Mouse (Mus musculus): ENCODE measurements at regions not wholly inside any gene's neighbourhood (a gene's known extent, or its start where the extent isn't known, plus 50 kb on each side); places are given as distances from the start of the nearest gene placed in this dataset.

GRCm38 (mm10) chr2:17882389-17882788, 114.4 kb downstream of the H2al2a start:
- H3K27me3 ChIP-seq (replicated peaks) = no peaks in the 10 kb centered on the region
- H3K4me1 ChIP-seq = no peaks in the 10 kb centered on the region
- no peaks in the 10 kb centered on the region for H3K36me3 ChIP-seq
- no peaks in the 10 kb centered on the region for H3K9me3 ChIP-seq
- 76% methylated on average over 12 of the region's 12 CpGs for WGBS
- H3K9ac ChIP-seq = no peak overlapping the region
- H3K27ac ChIP-seq = no peak overlapping the region
- no peak overlapping the region for H3K4me3 ChIP-seq (replicated peaks)
- H3K4me2 ChIP-seq = no peak overlapping the region
- no peak for ATAC-seq (ENCODE audit: insufficient read depth, low FRiP score, low read depth)

GRCm38 (mm10) chr2:17880800-17881717, 115.7 kb downstream of the H2al2a start:
- Histone ChIP-seq H3K27me3 (replicated peaks) (no peaks in the 10 kb centered on the region), H3K9me3 (no peaks in the 10 kb centered on the region), H3K27ac (no peak overlapping the region)

GRCm38 (mm10) chr2:17877901-17878300, 118.9 kb downstream of the H2al2a start:
- no peaks in the 10 kb centered on the region for H3K27me3 ChIP-seq (replicated peaks)
- 64% methylated on average over 1 of the region's 1 CpGs for WGBS
- H3K4me1 ChIP-seq = no peaks in the 10 kb centered on the region
- H3K9me3 ChIP-seq = no peaks in the 10 kb centered on the region
- no peak overlapping the region for H3K9ac ChIP-seq
- ATAC-seq (ENCODE audit: insufficient read depth, low FRiP score, low read depth) = no peak
- H3K27ac ChIP-seq = no peak overlapping the region
- no peak overlapping the region for H3K4me3 ChIP-seq (replicated peaks)
- H3K36me3 ChIP-seq = no peaks in the 10 kb centered on the region
- H3K4me2 ChIP-seq = no peak overlapping the region

More at GRCm38 (mm10) chr2:17880800-17881717, 115.7 kb downstream of the H2al2a start:
- H3K9ac ChIP-seq = no peak overlapping the region
- no peak overlapping the region for H3K4me2 ChIP-seq
- no peaks in the 10 kb centered on the region for H3K4me1 ChIP-seq
- no peaks in the 10 kb centered on the region for H3K36me3 ChIP-seq
- no peak for ATAC-seq (ENCODE audit: insufficient read depth, low FRiP score, low read depth)
- WGBS = 40% methylated on average over 11 of the region's 11 CpGs
- no peak overlapping the region for H3K4me3 ChIP-seq (replicated peaks)

- ATAC-seq (ENCODE audit: insufficient read depth, low FRiP score, low read depth) = no peak
- H3K4me3 ChIP-seq (replicated peaks) = no peak overlapping the region
- no peaks in the 10 kb centered on the region for H3K4me1 ChIP-seq
- no peaks in the 10 kb centered on the region for H3K36me3 ChIP-seq
- H3K27ac ChIP-seq = no peak overlapping the region
- H3K9me3 ChIP-seq = no peaks in the 10 kb centered on the region
- H3K4me2 ChIP-seq = no peak overlapping the region
- no peak overlapping the region for H3K9ac ChIP-seq
- WGBS = 88% methylated on average over 3 of the region's 3 CpGs
- no peaks in the 10 kb centered on the region for H3K27me3 ChIP-seq (replicated peaks)
These were observed 119.8 kb downstream of the H2al2a start for GRCm38 (mm10) chr2:17876942-17877341.

- ATAC-seq (ENCODE audit: insufficient read depth, low FRiP score, low read depth) = no peak
- H3K4me2 ChIP-seq = no peak overlapping the region
These were observed 120.6 kb downstream of the H2al2a start for GRCm38 (mm10) chr2:17876155-17876554.

GRCm38 (mm10) chr2:17870562-17870961, 126.2 kb downstream of the H2al2a start:
- 58% methylated on average over 2 of the region's 2 CpGs for WGBS
- H3K4me2 ChIP-seq = no peak overlapping the region
- no peaks in the 10 kb centered on the region for H3K27me3 ChIP-seq (replicated peaks)
- no peak overlapping the region for H3K4me3 ChIP-seq (replicated peaks)
- no peak overlapping the region for H3K27ac ChIP-seq
- H3K4me1 ChIP-seq = no peaks in the 10 kb centered on the region
- H3K9me3 ChIP-seq = no peaks in the 10 kb centered on the region
- no peaks in the 10 kb centered on the region for H3K36me3 ChIP-seq
- H3K9ac ChIP-seq = no peak overlapping the region
- ATAC-seq (ENCODE audit: insufficient read depth, low FRiP score, low read depth) = no peak

More at GRCm38 (mm10) chr2:17876155-17876554, 120.6 kb downstream of the H2al2a start:
- Histone ChIP-seq H3K27ac (no peak overlapping the region), H3K4me1 (no peaks in the 10 kb centered on the region), H3K27me3 (replicated peaks) (no peaks in the 10 kb centered on the region), H3K36me3 (no peaks in the 10 kb centered on the region), H3K9me3 (no peaks in the 10 kb centered on the region), H3K9ac (no peak overlapping the region), H3K4me3 (replicated peaks) (no peak overlapping the region)
- 83% methylated on average over 9 of the region's 9 CpGs for WGBS

- H3K9me3 ChIP-seq = no peaks in the 10 kb centered on the region
- H3K9ac ChIP-seq = no peak overlapping the region
- WGBS = 38% methylated on average over 9 of the region's 9 CpGs
- no peak overlapping the region for H3K4me2 ChIP-seq
- no peaks in the 10 kb centered on the region for H3K36me3 ChIP-seq
- no peak overlapping the region for H3K27ac ChIP-seq
- no peaks in the 10 kb centered on the region for H3K4me1 ChIP-seq
- no peak overlapping the region for H3K4me3 ChIP-seq (replicated peaks)
- ATAC-seq (ENCODE audit: insufficient read depth, low FRiP score, low read depth) = no peak
- no peaks in the 10 kb centered on the region for H3K27me3 ChIP-seq (replicated peaks)
These were observed 128.6 kb downstream of the H2al2a start for GRCm38 (mm10) chr2:17868145-17868544.

- Histone ChIP-seq H3K4me3 (replicated peaks) (no peak overlapping the region), H3K27ac (no peak overlapping the region), H3K36me3 (no peaks in the 10 kb centered on the region), H3K9me3 (no peaks in the 10 kb centered on the region), H3K9ac (no peak overlapping the region), H3K4me1 (no peaks in the 10 kb centered on the region), H3K27me3 (replicated peaks) (no peaks in the 10 kb centered on the region), H3K4me2 (no peak overlapping the region)
- ATAC-seq (ENCODE audit: insufficient read depth, low FRiP score, low read depth) = no peak
- WGBS = 62% methylated on average over 3 of the region's 3 CpGs
These were observed 129.4 kb downstream of the H2al2a start for GRCm38 (mm10) chr2:17867341-17867740.

- no peak for ATAC-seq (ENCODE audit: insufficient read depth, low FRiP score, low read depth)
- no peak overlapping the region for H3K27ac ChIP-seq
These were observed 130.7 kb upstream of the Nebl start for GRCm38 (mm10) chr2:17861765-17862495.

GRCm38 (mm10) chr2:17860922-17861559, 129.8 kb upstream of the Nebl start:
- no peaks in the 10 kb centered on the region for H3K4me1 ChIP-seq
- H3K36me3 ChIP-seq = no peaks in the 10 kb centered on the region
- no peak overlapping the region for H3K4me2 ChIP-seq
- H3K4me3 ChIP-seq (replicated peaks) = no peak overlapping the region
- H3K9me3 ChIP-seq = no peaks in the 10 kb centered on the region
- 32% methylated on average over 4 of the region's 4 CpGs for WGBS
- no peak overlapping the region for H3K9ac ChIP-seq
- H3K27me3 ChIP-seq (replicated peaks) = no peaks in the 10 kb centered on the region
- no peak for ATAC-seq (ENCODE audit: insufficient read depth, low FRiP score, low read depth)
- no peak overlapping the region for H3K27ac ChIP-seq

More at GRCm38 (mm10) chr2:17861765-17862495, 130.7 kb upstream of the Nebl start:
- no peaks in the 10 kb centered on the region for H3K36me3 ChIP-seq
- H3K27me3 ChIP-seq (replicated peaks) = no peaks in the 10 kb centered on the region
- 18% methylated on average over 10 of the region's 10 CpGs for WGBS
- no peak overlapping the region for H3K4me3 ChIP-seq (replicated peaks)
- H3K4me1 ChIP-seq = no peaks in the 10 kb centered on the region
- H3K4me2 ChIP-seq = peak overlapping the region; percentile 14; the same call in 1 of the 2 replicates
- H3K9me3 ChIP-seq = no peaks in the 10 kb centered on the region
- no peak overlapping the region for H3K9ac ChIP-seq

- Histone ChIP-seq H3K27ac (no peak overlapping the region), H3K27me3 (replicated peaks) (no peaks in the 10 kb centered on the region), H3K36me3 (no peaks in the 10 kb centered on the region), H3K9ac (no peak overlapping the region), H3K4me2 (no peak overlapping the region), H3K4me3 (replicated peaks) (no peak overlapping the region), H3K4me1 (no peaks in the 10 kb centered on the region), H3K9me3 (no peaks in the 10 kb centered on the region)
- 93% methylated on average over 8 of the region's 8 CpGs for WGBS
- ATAC-seq (ENCODE audit: insufficient read depth, low FRiP score, low read depth) = no peak
These were observed 128.0 kb upstream of the Nebl start for GRCm38 (mm10) chr2:17859234-17859633.

- H3K36me3 ChIP-seq = no peaks in the 10 kb centered on the region
- no peaks in the 10 kb centered on the region for H3K4me1 ChIP-seq
- H3K4me3 ChIP-seq (replicated peaks) = no peak overlapping the region
- no peaks in the 10 kb centered on the region for H3K27me3 ChIP-seq (replicated peaks)
- no peak for ATAC-seq (ENCODE audit: insufficient read depth, low FRiP score, low read depth)
- peak overlapping the region; percentile 52 for H3K27ac ChIP-seq
- H3K9ac ChIP-seq = no peak overlapping the region
- H3K4me2 ChIP-seq = no peak overlapping the region
- WGBS = 47% methylated on average over 8 of the region's 8 CpGs
- no peaks in the 10 kb centered on the region for H3K9me3 ChIP-seq
These were observed 127.1 kb upstream of the Nebl start for GRCm38 (mm10) chr2:17858326-17858725.

All from stomach, embryonic 15.5 days (tissue).